Mouse (Mus musculus) limb, embryonic 11.5 days (tissue): ENCODE data around the gene Rxra. TPM values are rescaled to one million over a fixed set of nuclear protein-coding genes. Genes with fewer than 3 reads are reported as not detected.

Experiments
- ATAC-seq: fragments of 200-750 bp; cut with Nextera tagmentation; 2 replicates; pipeline ENCODE4 v1.8.0; 2017; ENCODE audit warnings: low read depth; ENCODE audit not compliant: insufficient number of reproducible peaks, low FRiP score, low TSS enrichment
- DNase-seq: peaks from one replicate; pipeline ENCODE4 v3.0.0-alpha.2; 2015; ENCODE audit warnings: low spot score
- H3K27ac ChIP-seq: fragments of 300-500 bp; sonication (generic); replicated peaks from 2 replicates; pipeline ENCODE4 v1.5.1; 2014; ENCODE audit warnings: low read depth, mild to moderate bottlenecking, low read length
- H3K27me3 ChIP-seq: fragments of 300-500 bp; sonication (generic); 2 replicates; pipeline ENCODE4 v1.6.1; 2014; ENCODE audit warnings: mild to moderate bottlenecking, low read length, mixed read lengths; ENCODE audit not compliant: control insufficient read depth, insufficient read depth
- H3K36me3 ChIP-seq: fragments of 300-500 bp; sonication (generic); 2 replicates; pipeline ENCODE4 v1.6.1; 2014; ENCODE audit warnings: mild to moderate bottlenecking, low read length, moderate library complexity, mixed read lengths; ENCODE audit not compliant: control insufficient read depth, insufficient read depth
- H3K4me1 ChIP-seq: fragments of 300-500 bp; sonication (generic); 2 replicates; pipeline ENCODE4 v1.6.1; 2014; ENCODE audit warnings: low read length, mixed read lengths; ENCODE audit not compliant: control insufficient read depth, insufficient read depth
- H3K4me2 ChIP-seq: fragments of 300-500 bp; sonication (generic); 2 replicates; pipeline ENCODE4 v1.6.1; 2014; ENCODE audit warnings: low read depth, mild to moderate bottlenecking, moderate library complexity; ENCODE audit not compliant: severe bottlenecking
- H3K4me3 ChIP-seq: fragments of 300-500 bp; sonication (generic); 2 replicates; pipeline ENCODE4 v1.5.1; 2014; ENCODE audit warnings: low read depth, low read length
- H3K9ac ChIP-seq: fragments of 300-500 bp; sonication (generic); 2 replicates; pipeline ENCODE4 v1.6.1; 2014; ENCODE audit warnings: mild to moderate bottlenecking, low read length
- H3K9me3 ChIP-seq: fragments of 300-500 bp; sonication (generic); 2 replicates; pipeline ENCODE4 v1.6.1; 2016; ENCODE audit warnings: low read length; ENCODE audit not compliant: control insufficient read depth
- WGBS: fragments of 180-500 bp; shearing (Covaris S2); extraction: QIAGEN DNeasy Blood & Tissue Kit; methylation state at CpG from one replicate; pipeline ENCODE4 v1.1.7; 2014; 5-methylcytosine and 5-hydroxymethylcytosine counted together
- polyA plus RNA-seq: library from polyadenylated mRNA; unstranded; fragments of >200 nt; fragmentation: Nextera tagmentation; extraction: Ambion mirVana; gene quantifications from 2 replicates; pipeline ENCODE4 v1.2.1, GENCODE M21; 2014

Rxra gene
- polyA plus RNA-seq, 1 experiment from 2014 or later: 8.7 TPM

GRCm38 (mm10) chr2:27677411-27678310 is 1.4 kb downstream of the Rxra start:
- Histone ChIP-seq H3K9ac (peak overlapping the region; percentile 95), H3K9me3 (no peaks in the 10 kb centered on the region), H3K27ac (peak overlapping the region; percentile 96), H3K27me3 (no peaks in the 10 kb centered on the region), H3K4me2 (peak overlapping the region; percentile 61), H3K4me1 (peaks cover 39% of the 10 kb centered on the region), H3K4me3 (peak overlapping the region; percentile 90), H3K36me3 (no peaks in the 10 kb centered on the region)
- ATAC-seq: peak; percentile 7; the same call in 1 of the 2 replicates
- WGBS: under 1% methylated on average over 44 of the region's 77 CpGs
- peak; percentile 73 for DNase-seq

- Histone ChIP-seq H3K4me2 (peak overlapping the region; percentile 61), H3K27ac (no peak overlapping the region), H3K27me3 (no peaks in the 10 kb centered on the region), H3K4me3 (peak overlapping the region; percentile 90), H3K9ac (peak overlapping the region; percentile 95; the same call in 1 of the 2 replicates), H3K36me3 (no peaks in the 10 kb centered on the region), H3K4me1 (peaks cover 39% of the 10 kb centered on the region), H3K9me3 (no peaks in the 10 kb centered on the region)
- ATAC-seq (no peak), DNase-seq (no peak)
- 37% methylated on average over 4 of the region's 4 CpGs for WGBS
These were observed 2.1 kb downstream of the Rxra start for GRCm38 (mm10) chr2:27678331-27678730.

DNA sequence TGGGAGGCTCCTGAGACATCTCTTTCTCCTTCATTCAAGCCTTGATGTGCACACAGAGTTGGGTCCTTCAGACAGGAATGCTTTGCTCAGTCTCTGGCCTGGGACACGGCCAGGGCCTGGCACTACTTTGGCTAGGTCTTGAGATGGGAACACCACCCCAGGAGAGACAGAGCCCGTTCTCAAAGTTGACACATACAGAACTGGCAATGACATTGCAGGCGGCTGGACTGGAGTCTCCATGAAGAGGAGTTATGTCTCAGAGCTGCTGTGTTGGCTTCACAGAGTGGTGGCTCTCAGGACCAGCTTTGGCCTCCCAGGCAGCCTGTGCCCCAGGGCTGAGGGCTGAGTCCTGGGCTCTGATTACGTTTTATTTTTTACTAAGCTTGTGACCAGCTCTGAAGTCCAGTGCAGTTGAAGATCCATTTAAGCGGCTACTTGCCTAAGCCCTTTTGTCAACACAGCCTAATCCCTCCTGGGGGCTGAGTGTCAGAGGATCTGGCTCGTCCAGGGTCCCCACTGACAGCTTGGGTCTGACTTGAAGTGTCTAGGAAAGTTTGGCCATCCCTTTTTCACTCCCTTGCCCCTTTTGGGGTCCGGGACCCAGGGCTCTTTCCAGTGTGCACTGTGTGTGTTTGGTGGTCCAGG is 2.7 kb downstream of the Rxra start:
- Histone ChIP-seq H3K27me3 (no peaks in the 10 kb centered on the region), H3K27ac (no peak overlapping the region), H3K9ac (peak overlapping the region; percentile 95; the same call in 1 of the 2 replicates), H3K4me3 (peak overlapping the region; percentile 90), H3K4me1 (peaks cover 42% of the 10 kb centered on the region), H3K36me3 (no peaks in the 10 kb centered on the region), H3K4me2 (peak overlapping the region; percentile 61), H3K9me3 (no peaks in the 10 kb centered on the region)
- no peak for ATAC-seq
- no peak for DNase-seq
- 42% methylated on average over 7 of the region's 7 CpGs for WGBS

DNA sequence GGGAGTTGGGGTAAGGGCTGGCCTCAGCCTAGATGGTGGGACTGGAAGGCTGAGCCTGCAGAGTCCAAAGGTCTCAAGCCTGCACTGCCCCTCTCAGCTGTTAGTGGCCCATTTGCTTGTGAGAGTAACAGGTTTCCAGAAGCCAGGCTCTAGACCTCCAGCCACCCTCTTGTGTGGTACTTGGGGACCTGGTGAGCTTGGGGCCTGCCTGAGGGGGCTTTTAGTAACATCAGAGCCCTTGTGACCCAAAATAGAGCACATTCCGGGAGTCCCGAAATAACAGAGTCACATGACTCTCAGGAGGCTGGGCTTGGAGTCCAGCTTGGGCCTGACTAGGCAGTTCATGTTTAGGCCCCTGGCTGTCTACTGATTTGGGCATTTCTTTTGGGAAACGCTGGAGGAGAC is 3.4 kb downstream of the Rxra start:
- no peak overlapping the region; the same call in 1 of the 2 replicates for H3K9ac ChIP-seq
- no peaks in the 10 kb centered on the region for H3K36me3 ChIP-seq
- peak overlapping the region; percentile 3; the same call in 1 of the 2 replicates for H3K27ac ChIP-seq
- peak overlapping the region; percentile 1; the same call in 1 of the 2 replicates for H3K4me2 ChIP-seq
- no peak overlapping the region; the same call in 1 of the 2 replicates for H3K4me3 ChIP-seq
- H3K27me3 ChIP-seq: no peaks in the 10 kb centered on the region
- no peak for ATAC-seq
- no peaks in the 10 kb centered on the region for H3K9me3 ChIP-seq
- WGBS: 20% methylated on average over 3 of the region's 3 CpGs
- DNase-seq: no peak
- H3K4me1 ChIP-seq: peaks cover 44% of the 10 kb centered on the region

DNA sequence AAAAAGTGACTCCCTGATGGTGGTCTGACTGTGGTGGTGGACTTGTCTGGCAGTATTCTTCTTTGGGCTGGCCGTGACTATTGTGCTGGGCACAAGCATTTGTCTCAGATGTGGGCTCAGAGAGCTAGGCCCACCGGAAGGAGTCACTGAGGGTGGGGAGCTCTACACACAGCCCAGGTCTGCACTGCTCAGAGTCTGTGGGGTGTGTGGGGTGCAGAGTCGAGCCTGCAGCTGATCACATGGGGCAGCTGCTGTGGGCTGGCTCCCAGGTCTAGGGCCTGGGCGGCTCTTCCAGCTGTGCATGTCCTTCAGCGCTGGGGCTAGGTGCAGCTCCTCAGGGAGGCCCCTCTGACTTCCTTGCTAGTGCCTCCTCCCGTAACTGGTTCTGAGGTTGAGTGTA is 3.8 kb downstream of the Rxra start:
- no peaks in the 10 kb centered on the region for H3K27me3 ChIP-seq
- no peaks in the 10 kb centered on the region for H3K9me3 ChIP-seq
- H3K4me2 ChIP-seq: no peak overlapping the region; the same call in 1 of the 2 replicates
- peaks cover 48% of the 10 kb centered on the region for H3K4me1 ChIP-seq
- 0 out of 2 replicates have a peak overlapping the region, but pooled peaks have one; percentile 27 for H3K9ac ChIP-seq
- DNase-seq (no peak), ATAC-seq (peak; percentile 41; the same call in 1 of the 2 replicates)
- H3K36me3 ChIP-seq: no peaks in the 10 kb centered on the region
- WGBS: 72% methylated on average over 6 of the region's 6 CpGs
- H3K27ac ChIP-seq: peak overlapping the region; percentile 3; the same call in 1 of the 2 replicates
- no peak overlapping the region for H3K4me3 ChIP-seq

DNA sequence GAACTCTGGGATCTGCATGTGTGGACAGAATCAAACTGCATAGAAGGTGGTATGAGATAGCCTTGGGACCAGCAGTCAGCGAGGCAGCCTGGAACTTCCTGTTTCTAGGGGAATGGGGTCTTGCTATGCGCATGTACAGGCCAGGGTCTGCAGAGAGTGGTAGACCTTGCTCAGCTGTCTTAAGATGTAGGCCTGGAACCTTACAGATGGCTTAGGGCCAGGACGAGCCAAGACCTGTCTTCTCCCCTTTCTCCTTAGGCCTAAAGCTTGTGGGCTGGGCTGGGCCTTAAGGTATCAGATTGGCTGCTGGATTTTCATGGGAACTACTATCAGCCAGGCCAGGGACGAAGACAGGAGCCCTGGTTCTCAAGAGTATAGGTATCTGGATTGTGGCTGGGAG is 4.4 kb downstream of the Rxra start:
- H3K9ac ChIP-seq: no peak overlapping the region
- H3K27me3 ChIP-seq: no peaks in the 10 kb centered on the region
- WGBS: 82% methylated on average over 4 of the region's 4 CpGs
- no peak for ATAC-seq
- H3K36me3 ChIP-seq: no peaks in the 10 kb centered on the region
- H3K4me3 ChIP-seq: no peak overlapping the region
- H3K9me3 ChIP-seq: no peaks in the 10 kb centered on the region
- no peak overlapping the region for H3K4me2 ChIP-seq
- DNase-seq: no peak
- peaks cover 44% of the 10 kb centered on the region for H3K4me1 ChIP-seq
- no peak overlapping the region for H3K27ac ChIP-seq

DNA sequence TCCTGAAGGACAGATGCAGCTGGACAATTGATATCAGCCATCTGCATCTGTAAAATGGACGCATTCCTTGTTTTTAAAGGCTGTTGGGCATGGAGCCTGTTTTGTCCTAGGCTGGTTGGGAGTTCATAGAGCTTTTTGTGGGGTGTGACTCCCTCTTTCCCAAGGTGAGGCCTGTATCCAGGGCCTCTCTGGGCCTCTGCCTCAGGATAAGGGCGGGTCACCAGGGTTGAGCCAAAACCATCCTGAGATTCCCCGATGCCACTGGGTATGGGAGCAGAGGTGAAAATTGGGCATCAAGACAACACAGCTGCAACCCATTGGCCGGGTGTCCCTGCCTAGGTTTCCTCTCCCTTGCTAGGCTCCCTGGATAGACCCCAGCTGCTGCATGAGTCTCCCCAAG is 5.2 kb downstream of the Rxra start:
- Histone ChIP-seq H3K9me3 (no peaks in the 10 kb centered on the region), H3K36me3 (no peaks in the 10 kb centered on the region), H3K9ac (no peak overlapping the region), H3K27me3 (no peaks in the 10 kb centered on the region), H3K27ac (no peak overlapping the region), H3K4me1 (peaks cover 39% of the 10 kb centered on the region), H3K4me3 (no peak overlapping the region), H3K4me2 (no peak overlapping the region)
- DNase-seq (no peak), ATAC-seq (no peak)
- WGBS: 82% methylated on average over 4 of the region's 4 CpGs

DNA sequence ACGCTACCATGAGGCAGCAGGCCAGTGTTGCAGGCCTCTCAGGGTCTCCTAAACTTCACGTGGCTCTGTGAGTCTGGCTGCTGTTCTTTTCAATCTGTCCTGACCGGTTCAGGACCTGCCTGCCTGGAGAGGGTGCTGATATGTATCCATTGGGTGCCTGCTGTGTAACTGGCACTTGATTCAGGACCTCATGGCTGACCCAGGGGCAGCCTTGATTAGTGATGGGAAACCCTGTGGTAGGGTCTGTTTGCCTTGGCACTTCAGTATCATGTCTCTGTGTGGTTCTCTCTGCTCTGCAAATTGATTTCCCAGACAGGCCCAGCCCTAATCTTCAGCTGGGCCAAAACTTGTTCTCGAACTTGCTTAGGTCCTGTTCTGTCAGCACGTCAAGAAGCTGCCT is 5.9 kb downstream of the Rxra start:
- Histone ChIP-seq H3K4me2 (no peak overlapping the region), H3K36me3 (no peaks in the 10 kb centered on the region), H3K4me1 (peaks cover 42% of the 10 kb centered on the region), H3K4me3 (no peak overlapping the region), H3K9ac (no peak overlapping the region), H3K27me3 (no peaks in the 10 kb centered on the region), H3K9me3 (no peaks in the 10 kb centered on the region), H3K27ac (no peak overlapping the region)
- DNase-seq (no peak), ATAC-seq (no peak)
- WGBS: 75% methylated on average over 5 of the region's 5 CpGs
